ENCODE assay signal across 7 mouse cellular contexts in the genomic region with DNA sequence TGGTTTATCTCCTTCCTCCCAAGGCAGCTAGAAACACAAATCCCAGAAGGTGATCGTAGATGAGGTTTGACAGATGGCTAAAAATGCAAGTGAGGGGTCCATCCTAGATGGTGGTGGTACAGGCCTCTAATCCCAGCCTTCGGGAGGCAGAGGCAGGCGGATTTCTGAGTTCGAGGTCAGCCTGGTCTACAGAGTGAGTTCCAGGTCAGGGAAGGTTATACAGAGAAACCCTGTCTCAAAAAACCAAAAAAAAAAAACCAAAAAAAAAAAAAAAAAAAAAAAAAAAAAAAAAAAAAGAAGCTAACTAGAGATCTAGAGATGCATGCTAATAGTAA. TPM values are rescaled to one million over a fixed set of nuclear protein-coding genes. Genes with fewer than 3 reads are reported as not detected.
DNase-seq lines count a peak whose midpoint lies in the region; ATAC-seq and TF ChIP-seq lines count a peak whose summit lies in the region.
"Not testable (repeated sequence)": the region's sequence is repeated elsewhere in the genome, so short reads cannot be mapped to it uniquely, and the experiment has no call there.

No protein-coding gene starts in this region.

- H3K79me2 ChIP-seq in MEL (ENCODE audit: control insufficient read depth, insufficient read depth, low read length, poor library complexity) = not testable (repeated sequence)

- TF ChIP-seq POLR2A in MEL (IDR thresholded peaks at IDR 0.05; ENCODE audit: control insufficient read depth in 1 of 2, insufficient read depth in 1 of 2, low read depth in 1 of 2, low read length in 2 of 2, poor library complexity in 1 of 2); spleen, adult 2 months (IDR thresholded peaks at IDR 0.05; ENCODE audit: low read depth, low read length); thymus, adult 2 months (IDR thresholded peaks at IDR 0.05; ENCODE audit: control insufficient read depth, extremely low read depth, insufficient read depth, low read length, poor library complexity): not testable (repeated sequence)

- not testable (repeated sequence) for H3K36me3 ChIP-seq in MEL (ENCODE audit: control insufficient read depth in 1 of 2, insufficient read depth in 2 of 2, low read length in 2 of 2); heart, embryonic 12.5 days; heart, embryonic 15.5 days; heart, postnatal 0 days (replicated peaks; ENCODE audit: control insufficient read depth, insufficient read depth, low read length); spleen, adult 2 months (ENCODE audit: control insufficient read depth, insufficient read depth, low read length); thymus, adult 2 months (ENCODE audit: control insufficient read depth, insufficient read depth, low read length)

- not testable (repeated sequence) for H3K4me3 ChIP-seq in MEL (ENCODE audit: control insufficient read depth in 1 of 2, insufficient read depth in 1 of 2, low read depth in 2 of 2, low read length in 2 of 2); heart, embryonic 12.5 days; heart, embryonic 15.5 days; heart, postnatal 0 days (ENCODE audit: low read depth, low read length); spleen, adult 2 months (ENCODE audit: extremely low read depth, insufficient read depth, insufficient read length); thymus, adult 2 months (ENCODE audit: control insufficient read depth, insufficient read depth, low read length)

- H3K9me3 ChIP-seq in MEL (replicated peaks; ENCODE audit: insufficient read depth, low read length); heart, embryonic 12.5 days (replicated peaks); heart, embryonic 15.5 days (replicated peaks); heart, postnatal 0 days (replicated peaks; ENCODE audit: control insufficient read depth, low read length): not testable (repeated sequence)

- TF ChIP-seq EP300 in MEL (IDR thresholded peaks at IDR 0.05; ENCODE audit: low read depth in 1 of 2, low read length in 2 of 2); heart, postnatal 0 days (IDR thresholded peaks at IDR 0.05; ENCODE audit: low read depth): not testable (repeated sequence)

- H3K9ac ChIP-seq in MEL (ENCODE audit: control insufficient read depth, low read depth, low read length, poor library complexity, severe bottlenecking); heart, embryonic 12.5 days; heart, embryonic 15.5 days; heart, postnatal 0 days (replicated peaks; ENCODE audit: low read depth, low read length): not testable (repeated sequence)

- not testable (repeated sequence) for ATAC-seq in heart, embryonic 12.5 days (ENCODE audit: insufficient number of reproducible peaks, low FRiP score); heart, embryonic 15.5 days (replicated peaks; ENCODE audit: insufficient number of reproducible peaks, insufficient read depth, low FRiP score, low read depth); heart, postnatal 0 days (ENCODE audit: insufficient read depth, low read depth)

- WGBS in heart, embryonic 12.5 days = 68% methylated on average over 4 of the region's 4 CpGs
- 83% methylated on average over 4 of the region's 4 CpGs for WGBS in heart, embryonic 15.5 days
- 82% methylated on average over 4 of the region's 4 CpGs for WGBS in heart, postnatal 0 days
- 58% methylated on average over 4 of the region's 4 CpGs for WGBS in spleen, adult 2 months
- 47% methylated on average over 4 of the region's 4 CpGs for WGBS in thymus, adult 2 months

- H3K27me3 ChIP-seq in MEL (ENCODE audit: control insufficient read depth in 1 of 2, insufficient read depth in 2 of 2, low read length in 2 of 2); heart, embryonic 12.5 days (replicated peaks); heart, embryonic 15.5 days; heart, postnatal 0 days (ENCODE audit: control insufficient read depth, insufficient read depth, low read length); spleen, adult 2 months (ENCODE audit: control insufficient read depth, insufficient read depth, low read length); thymus, adult 2 months (ENCODE audit: control insufficient read depth, insufficient read depth, low read length): not testable (repeated sequence)

- H3K27ac ChIP-seq in MEL (ENCODE audit: control insufficient read depth, low read depth, low read length) = not testable (repeated sequence)
- peak overlapping the region; percentile 96; the same call in 1 of the 2 replicates for H3K27ac ChIP-seq in heart, embryonic 12.5 days (ENCODE audit: poor library complexity, severe bottlenecking)
- peak overlapping the region; percentile 86; the same call in 1 of the 2 replicates for H3K27ac ChIP-seq in heart, embryonic 15.5 days
- H3K27ac ChIP-seq in heart, postnatal 0 days (ENCODE audit: low read depth) = peak overlapping the region; percentile 90; the same call in 1 of the 2 replicates
- H3K27ac ChIP-seq in spleen, adult 2 months (ENCODE audit: insufficient read depth, low read length) = peak overlapping the region; percentile 82
- H3K27ac ChIP-seq in thymus, adult 2 months (ENCODE audit: control insufficient read depth, insufficient read depth, low read length) = peak overlapping the region; percentile 98

- DNase-seq in MEL (ENCODE audit: low read depth, low spot score); heart, postnatal 0 days (ENCODE audit: low spot score); spleen, adult 2 months (ENCODE audit: low read depth in 1 of 2, low spot score in 2 of 2): not testable (repeated sequence)
- DNase-seq in thymus, adult 2 months = peak; percentile 24
- DNase-seq in thymus, postnatal 4 days = peak; percentile 39

- not testable (repeated sequence) for TF ChIP-seq CTCF in MEL (IDR thresholded peaks at IDR 0.05 in 2 of 3, conservative IDR thresholded peaks at IDR 0.05 in 1 of 3; ENCODE audit: control insufficient read depth in 1 of 3, insufficient read depth in 1 of 3, low read depth in 2 of 3, low read length in 3 of 3, poor library complexity in 1 of 3, severe bottlenecking in 1 of 3); heart, postnatal 0 days (IDR thresholded peaks at IDR 0.05; ENCODE audit: low read depth); spleen, adult 2 months (IDR thresholded peaks at IDR 0.05; ENCODE audit: extremely low read depth, insufficient read depth, insufficient read length, insufficient replicate concordance); thymus, adult 2 months (IDR thresholded peaks at IDR 0.05; ENCODE audit: borderline replicate concordance, control insufficient read depth, extremely low read depth, insufficient read depth, low read length, poor library complexity)

- H3K4me2 ChIP-seq in heart, embryonic 12.5 days; heart, embryonic 15.5 days; heart, postnatal 0 days (ENCODE audit: low read depth, low read length): not testable (repeated sequence)

- H3K4me1 ChIP-seq in MEL (ENCODE audit: control insufficient read depth in 1 of 2, insufficient read depth in 2 of 2, low read length in 2 of 2) = not testable (repeated sequence)
- peaks cover 33% of the 10 kb centered on the region for H3K4me1 ChIP-seq in heart, embryonic 12.5 days (replicated peaks)
- H3K4me1 ChIP-seq in heart, embryonic 15.5 days (replicated peaks) = peaks cover 30% of the 10 kb centered on the region
- peaks cover 18% of the 10 kb centered on the region; the same call in 1 of the 2 replicates for H3K4me1 ChIP-seq in heart, postnatal 0 days (ENCODE audit: control insufficient read depth, insufficient read depth)
- peaks cover 26% of the 10 kb centered on the region for H3K4me1 ChIP-seq in spleen, adult 2 months (ENCODE audit: control insufficient read depth, insufficient read depth, insufficient read length)
- H3K4me1 ChIP-seq in thymus, adult 2 months (replicated peaks; ENCODE audit: control insufficient read depth, insufficient read depth, low read length) = peaks cover 41% of the 10 kb centered on the region

- TF ChIP-seq RAD21 in MEL (IDR thresholded peaks at IDR 0.05; ENCODE audit: low read depth, low read length) = not testable (repeated sequence)

TF ChIP-seq in MEL, 35 proteins besides CTCF, POLR2A, EP300 and RAD21:
- peak; percentile 58; the same call in 1 of the 2 replicates for TF ChIP-seq ZNF384 (IDR thresholded peaks at IDR 0.05; ENCODE audit: low read depth, low read length)
TF ChIP-seq in MEL: peak in this region for 1; not testable (repeated sequence) for 34.

RNA-seq across cellular contexts. Expression of a gene that starts 36.8 kb away (rescaled TPM):
- total RNA-seq in MEL (2012; rRNA removed) = 1.7 TPM in 2 replicates
- 1 to 10 TPM in 1 of 2 experiments, not detected in 1; 3.7 TPM for polyA plus RNA-seq in MEL (2012; ENCODE audit: insufficient read depth in 1 of 2, insufficient read length in 2 of 2, low read depth in 1 of 2, low replicate concordance in 2 of 2, missing spikeins in 1 of 2)
- 79.3 and 84.2 TPM in 2 replicates for polyA plus RNA-seq in heart, embryonic 12.5 days (2016; fragmentation: Nextera tagmentation; extraction: Ambion mirVana)
- polyA plus RNA-seq in heart, embryonic 15.5 days (2015; fragmentation: Nextera tagmentation; extraction: Ambion mirVana) = 40.1 and 47.7 TPM in 2 replicates
- 79.0 and 98.0 TPM in 2 replicates for total RNA-seq in heart, postnatal 0 days (2014; rRNA removed; ENCODE audit: low replicate concordance)
- 29.9 and 30.0 TPM in 2 replicates for polyA plus RNA-seq in heart, postnatal 0 days (2015; fragmentation: Nextera tagmentation; extraction: Ambion mirVana)
- 19.5 and 20.7 TPM in 2 replicates for polyA plus RNA-seq in spleen, adult 2 months (2012; rRNA removed)
- 38.1 and 45.8 TPM in 2 replicates for polyA plus RNA-seq in thymus, adult 2 months (2012; rRNA removed)
